Mouse (Mus musculus): ENCODE data around the gene Cbx3. TPM values are rescaled to one million over a fixed set of nuclear protein-coding genes. Genes with fewer than 3 reads are reported as not detected.

The Cbx3 gene
- polyA plus RNA-seq, 1 experiment from 2014 or later = 53.6 TPM

- H3K79me2 ChIP-seq (ENCODE audit: inconsistent target) = no peaks in the 10 kb centered on the region
- no peak overlapping the region for H3K27ac ChIP-seq
- peaks cover 11% of the 10 kb centered on the region; the same call in 1 of the 2 replicates for H3K36me3 ChIP-seq (ENCODE audit: inconsistent target)
- H3K4me3 ChIP-seq (ENCODE audit: inconsistent target) = no peak overlapping the region
- WGBS (ENCODE audit: missing documents) = 74% methylated on average over 7 of the region's 7 CpGs
Observed at GRCm38 (mm10) chr6:51486076-51486710, 16.0 kb downstream of the Cbx3 start.

DNA sequence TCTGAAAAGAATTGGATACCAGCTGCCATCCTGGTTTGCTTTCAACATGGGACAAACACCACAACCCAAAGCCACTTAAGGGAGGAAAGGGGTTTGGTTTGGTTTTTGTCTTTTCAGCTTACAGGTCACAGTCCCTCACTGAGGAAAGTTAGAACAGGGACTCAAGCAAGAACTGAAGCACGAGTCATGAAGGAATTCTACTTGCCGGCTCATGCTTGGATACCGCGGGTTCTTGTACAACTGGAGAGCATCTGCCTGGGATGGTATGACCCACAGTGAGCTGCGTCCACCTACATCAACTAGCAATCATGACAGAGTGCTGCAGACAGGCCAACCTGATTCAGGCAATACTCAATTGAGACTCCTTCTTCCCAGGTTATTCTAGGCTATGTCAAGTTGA is 16.6 kb downstream of the Cbx3 start:
- H3K4me3 ChIP-seq (ENCODE audit: inconsistent target) = no peak overlapping the region
- no peak overlapping the region for H3K27ac ChIP-seq
- H3K36me3 ChIP-seq (ENCODE audit: inconsistent target) = peaks cover 9% of the 10 kb centered on the region; the same call in 1 of the 2 replicates
- no peaks in the 10 kb centered on the region for H3K79me2 ChIP-seq (ENCODE audit: inconsistent target)
- WGBS (ENCODE audit: missing documents) = 99% methylated on average over 5 of the region's 5 CpGs

- no peak overlapping the region for H3K27ac ChIP-seq
- WGBS (ENCODE audit: missing documents) = 100% methylated on average over 2 of the region's 2 CpGs
Observed at GRCm38 (mm10) chr6:51489787-51490186, 19.6 kb downstream of the Cbx3 start.

DNA sequence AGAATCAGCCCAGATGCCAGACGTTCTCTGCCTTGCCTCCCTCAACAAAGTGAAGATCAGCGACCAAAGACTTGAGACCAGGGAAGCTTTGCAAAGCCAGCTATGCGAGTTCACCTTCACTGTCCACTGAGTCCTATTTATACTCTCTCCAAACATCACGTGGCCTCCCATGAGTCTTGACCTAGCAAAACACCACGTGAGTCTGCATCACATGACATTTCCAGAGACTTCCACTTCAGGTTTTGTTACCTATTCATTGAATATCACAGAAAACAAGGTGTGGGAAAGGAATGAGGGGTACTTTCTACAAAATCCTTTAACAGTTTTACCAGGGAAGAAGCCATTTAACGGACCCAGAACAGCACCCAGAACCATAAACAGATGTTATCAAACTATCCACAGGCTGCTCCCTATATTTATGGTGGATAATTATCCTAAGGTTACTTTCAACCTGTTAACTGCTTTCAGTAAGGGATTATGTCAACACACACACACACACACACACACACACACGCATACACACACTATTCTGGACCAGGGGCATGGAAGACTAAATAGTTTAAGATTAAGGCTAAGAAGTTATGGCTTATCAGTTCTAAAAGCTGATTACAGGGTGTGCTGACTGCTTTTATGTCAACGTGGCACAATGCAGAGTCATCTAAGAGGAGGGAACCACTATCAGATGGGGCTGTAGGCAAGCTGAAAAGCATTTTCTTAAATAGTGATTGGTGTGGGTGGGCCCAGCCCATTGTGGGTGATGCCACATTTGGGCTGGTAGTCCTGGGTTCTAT is 27.4 kb downstream of the Cbx3 start:
- Histone ChIP-seq H3K27ac (no peak overlapping the region), H3K36me3 (ENCODE audit: inconsistent target) (no peaks in the 10 kb centered on the region), H3K79me2 (ENCODE audit: inconsistent target) (no peaks in the 10 kb centered on the region), H3K4me3 (ENCODE audit: inconsistent target) (no peak overlapping the region)
- 87% methylated on average over 8 of the region's 8 CpGs for WGBS (ENCODE audit: missing documents)

More at GRCm38 (mm10) chr6:51489787-51490186, 19.6 kb downstream of the Cbx3 start:
- Histone ChIP-seq H3K36me3 (ENCODE audit: inconsistent target) (no peaks in the 10 kb centered on the region), H3K4me3 (ENCODE audit: inconsistent target) (no peak overlapping the region), H3K79me2 (ENCODE audit: inconsistent target) (no peaks in the 10 kb centered on the region)

GRCm38 (mm10) chr6:51505671-51506070 is 35.5 kb downstream of the Cbx3 start:
- Histone ChIP-seq H3K27ac (no peak overlapping the region), H3K79me2 (ENCODE audit: inconsistent target) (no peaks in the 10 kb centered on the region), H3K4me3 (ENCODE audit: inconsistent target) (no peak overlapping the region), H3K36me3 (ENCODE audit: inconsistent target) (no peaks in the 10 kb centered on the region)
- 85% methylated on average over 1 of the region's 1 CpGs for WGBS (ENCODE audit: missing documents)

- 96% methylated on average over 2 of the region's 2 CpGs for WGBS (ENCODE audit: missing documents)
- Histone ChIP-seq H3K27ac (no peak overlapping the region), H3K4me3 (ENCODE audit: inconsistent target) (no peak overlapping the region)
Observed at GRCm38 (mm10) chr6:51507556-51507955, 37.4 kb downstream of the Cbx3 start.

GRCm38 (mm10) chr6:51508750-51509648 is 38.8 kb downstream of the Cbx3 start:
- Histone ChIP-seq H3K79me2 (ENCODE audit: inconsistent target) (no peaks in the 10 kb centered on the region), H3K27ac (no peak overlapping the region), H3K36me3 (ENCODE audit: inconsistent target) (no peaks in the 10 kb centered on the region), H3K4me3 (ENCODE audit: inconsistent target) (no peak overlapping the region)
- 17% methylated on average over 18 of the region's 18 CpGs for WGBS (ENCODE audit: missing documents)

More at GRCm38 (mm10) chr6:51507556-51507955, 37.4 kb downstream of the Cbx3 start:
- Histone ChIP-seq H3K36me3 (ENCODE audit: inconsistent target) (no peaks in the 10 kb centered on the region), H3K79me2 (ENCODE audit: inconsistent target) (no peaks in the 10 kb centered on the region)

- Histone ChIP-seq H3K27ac (no peak overlapping the region), H3K36me3 (ENCODE audit: inconsistent target) (no peaks in the 10 kb centered on the region), H3K4me3 (ENCODE audit: inconsistent target) (no peak overlapping the region), H3K79me2 (ENCODE audit: inconsistent target) (no peaks in the 10 kb centered on the region)
- WGBS (ENCODE audit: missing documents) = 16% methylated on average over 5 of the region's 5 CpGs
Observed at GRCm38 (mm10) chr6:51510094-51510493, 39.9 kb downstream of the Cbx3 start.

DNA sequence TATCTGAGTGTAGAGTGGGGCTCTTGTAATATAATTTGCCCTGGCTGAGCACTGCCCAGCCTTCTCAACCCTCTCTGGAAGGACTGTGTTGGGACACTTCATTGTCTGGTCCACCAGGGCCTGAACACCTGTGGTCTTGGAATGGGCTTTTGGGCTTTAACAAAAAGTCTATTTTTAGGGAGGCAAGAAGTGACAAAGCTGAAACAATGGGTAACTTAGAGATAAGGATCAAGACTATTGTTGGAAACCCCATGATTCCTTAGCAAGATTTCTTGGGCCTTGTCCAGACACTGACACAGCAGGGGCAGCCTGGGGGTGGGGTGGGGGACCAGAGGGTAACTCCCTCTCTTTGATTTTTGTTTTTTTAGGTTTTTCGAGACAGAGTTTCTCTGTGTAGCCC is 40.8 kb downstream of the Cbx3 start:
- Histone ChIP-seq H3K27ac (no peak overlapping the region), H3K36me3 (ENCODE audit: inconsistent target) (no peaks in the 10 kb centered on the region), H3K4me3 (ENCODE audit: inconsistent target) (no peak overlapping the region), H3K79me2 (ENCODE audit: inconsistent target) (no peaks in the 10 kb centered on the region)
- WGBS (ENCODE audit: missing documents) = 80% methylated on average over 1 of the region's 1 CpGs

- Histone ChIP-seq H3K36me3 (ENCODE audit: inconsistent target) (no peaks in the 10 kb centered on the region), H3K4me3 (ENCODE audit: inconsistent target) (no peak overlapping the region), H3K79me2 (ENCODE audit: inconsistent target) (no peaks in the 10 kb centered on the region), H3K27ac (no peak overlapping the region)
- 88% methylated on average over 3 of the region's 3 CpGs for WGBS (ENCODE audit: missing documents)
Observed at GRCm38 (mm10) chr6:51513745-51514144, 43.6 kb downstream of the Cbx3 start.

GRCm38 (mm10) chr6:51514860-51515259 is 44.7 kb downstream of the Cbx3 start:
- WGBS (ENCODE audit: missing documents) = 93% methylated on average over 7 of the region's 7 CpGs
- Histone ChIP-seq H3K27ac (no peak overlapping the region), H3K4me3 (ENCODE audit: inconsistent target) (no peak overlapping the region), H3K79me2 (ENCODE audit: inconsistent target) (no peaks in the 10 kb centered on the region), H3K36me3 (ENCODE audit: inconsistent target) (no peaks in the 10 kb centered on the region)

DNA sequence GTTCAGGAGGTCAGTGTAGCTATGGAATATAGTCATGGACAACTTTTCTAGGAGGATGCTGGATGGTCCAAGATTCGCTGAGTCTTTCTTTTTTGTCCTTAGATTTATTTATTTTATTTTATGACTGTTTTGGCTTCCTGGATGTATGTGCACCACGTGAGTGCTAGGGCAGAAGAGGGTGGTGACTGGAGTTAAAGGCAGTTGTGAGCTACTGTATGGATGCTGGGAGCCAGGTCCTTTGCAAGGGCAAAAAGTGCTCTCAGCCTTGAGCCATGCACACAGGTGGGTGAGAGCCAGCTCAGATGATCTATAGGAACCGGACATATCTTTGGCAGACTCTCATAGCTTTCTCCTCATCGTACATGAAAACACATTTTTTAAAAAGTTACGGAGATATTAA is 53.1 kb downstream of the Cbx3 start:
- WGBS (ENCODE audit: missing documents) = 25% methylated on average over 5 of the region's 5 CpGs
- Histone ChIP-seq H3K79me2 (ENCODE audit: inconsistent target) (peaks cover 34% of the 10 kb centered on the region), H3K27ac (no peak overlapping the region), H3K4me3 (ENCODE audit: inconsistent target) (peak overlapping the region; percentile 15; the same call in 1 of the 2 replicates), H3K36me3 (ENCODE audit: inconsistent target) (no peaks in the 10 kb centered on the region)

DNA sequence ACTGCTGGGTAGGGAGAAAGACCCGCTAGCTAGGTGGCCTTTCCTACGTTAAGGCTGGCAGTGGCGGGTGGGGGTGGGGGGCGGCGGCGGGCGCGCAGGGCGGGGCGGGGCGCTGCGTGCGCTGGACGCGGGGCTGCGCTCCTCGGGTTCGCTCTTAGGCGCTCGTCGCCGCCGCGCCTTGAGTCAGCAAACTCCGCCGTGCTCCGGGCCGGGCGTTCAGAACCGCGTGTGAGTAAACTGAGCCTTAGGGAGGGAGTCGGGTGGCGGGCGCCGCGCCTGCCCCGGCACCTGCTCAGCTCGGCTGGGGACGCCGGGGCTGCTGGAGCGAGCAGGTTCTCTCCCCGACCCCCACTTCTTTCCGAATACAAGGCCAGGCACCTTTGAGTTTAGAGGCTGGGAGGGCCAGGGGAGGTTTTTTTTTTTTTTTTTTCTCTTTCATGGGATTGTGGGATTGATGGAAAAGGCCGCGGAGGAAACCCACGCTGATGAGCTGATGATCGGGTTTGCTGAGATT is 53.7 kb downstream of the Cbx3 start, which contains the start of gene Snx10:
Gene Snx10, plus strand, starts transcription at position 95 of the 514 bp plus-strand sequence.
- H3K4me3 ChIP-seq (ENCODE audit: inconsistent target) = peak within 1 kb of the TSS; percentile 75
- no peaks in the 10 kb centered on the region for H3K36me3 ChIP-seq (ENCODE audit: inconsistent target)
- peak within 1 kb of the TSS; percentile 81 for H3K27ac ChIP-seq
- H3K79me2 ChIP-seq (ENCODE audit: inconsistent target) = peaks cover 40% of the 10 kb centered on the region
- under 1% methylated on average over 38 of the region's 47 CpGs for WGBS (ENCODE audit: missing documents)

DNA sequence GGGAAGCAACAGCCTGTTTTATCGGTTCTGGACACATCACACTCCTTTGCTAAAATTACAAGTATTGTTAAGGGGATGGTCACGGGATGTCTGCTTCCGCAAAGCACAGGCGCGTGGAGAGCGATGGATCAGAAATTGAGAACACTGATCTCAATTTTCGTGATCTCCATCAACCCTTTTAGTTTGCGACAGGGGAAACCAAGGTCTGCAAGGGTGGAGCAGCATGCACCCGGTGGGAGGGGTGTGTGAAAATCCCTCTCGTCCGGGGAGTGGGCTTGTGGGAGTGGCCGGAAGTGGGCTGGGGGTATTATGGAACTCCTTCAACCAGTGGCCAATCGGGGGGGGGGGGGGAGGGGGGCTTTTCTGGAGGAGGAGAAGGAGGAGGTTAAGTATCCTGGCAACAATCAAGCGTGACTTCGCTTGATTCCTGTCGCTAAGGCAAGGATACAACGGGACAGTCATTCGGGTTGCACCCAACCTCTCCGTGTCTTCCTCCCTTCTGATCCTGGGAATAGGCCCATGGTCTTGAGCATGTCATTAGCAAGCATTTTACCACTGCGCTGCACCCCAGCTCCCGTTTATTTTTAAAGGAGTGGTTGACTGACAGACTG is 54.3 kb downstream of the Cbx3 start:
- no peaks in the 10 kb centered on the region for H3K36me3 ChIP-seq (ENCODE audit: inconsistent target)
- H3K79me2 ChIP-seq (ENCODE audit: inconsistent target) = peaks cover 45% of the 10 kb centered on the region
- peak overlapping the region; percentile 81 for H3K27ac ChIP-seq
- peak overlapping the region; percentile 75 for H3K4me3 ChIP-seq (ENCODE audit: inconsistent target)
- 0% methylated on average over 21 of the region's 21 CpGs for WGBS (ENCODE audit: missing documents)
